Mouse (Mus musculus) monocyte, adult 2 months (primary cell): ENCODE data around the gene Dnajb7.
A peak's percentile ranks its signal among the peaks of the same experiment; 100 is the strongest.

Experiments
- DNase-seq, 2 experiments: peaks; one replicate each; pipeline ENCODE4 v3.0.0; 2022; ENCODE audit warnings: low spot score in 2 of 2, low read depth in 1 of 2

Dnajb7 gene

GRCm38 (mm10) chr15:81366241-81366640 lies 41.9 kb downstream of the Dnajb7 start:
- DNase-seq = no peak

GRCm38 (mm10) chr15:81365246-81365645 lies 42.9 kb downstream of the Dnajb7 start:
- no peak for DNase-seq

GRCm38 (mm10) chr15:81364271-81364670 lies 43.8 kb downstream of the Dnajb7 start:
- no peak for DNase-seq

- no peak for DNase-seq
Observed at GRCm38 (mm10) chr15:81362501-81362900, 45.6 kb downstream of the Dnajb7 start.

GRCm38 (mm10) chr15:81361417-81362015 lies 46.6 kb downstream of the Dnajb7 start:
- DNase-seq = no peak

DNA sequence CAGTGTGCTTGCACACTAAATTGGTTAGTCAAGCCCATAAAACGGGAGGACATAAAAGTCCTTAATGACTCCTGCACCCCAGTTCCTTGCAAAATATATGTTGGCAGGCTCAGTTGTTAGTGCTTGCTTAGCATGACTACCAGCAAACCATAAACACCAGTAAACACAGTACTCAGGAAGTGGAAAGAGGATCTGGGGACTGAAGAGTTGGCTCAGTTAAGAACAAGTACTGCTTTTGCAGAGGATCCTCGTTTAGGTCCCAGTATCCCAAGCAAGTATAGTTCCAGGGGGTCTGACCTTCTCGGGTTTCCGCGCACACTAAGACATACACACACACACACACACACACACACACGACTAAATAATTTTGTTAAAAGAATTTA lies 47.1 kb downstream of the Dnajb7 start:
- no peak for DNase-seq

GRCm38 (mm10) chr15:81360345-81361021 lies 47.6 kb downstream of the Dnajb7 start, which contains the start of gene Slc25a17:
Slc25a17 (minus strand) TSS chr15:81360812.
- DNase-seq = peak; percentile 88

- DNase-seq = no peak
Observed at GRCm38 (mm10) chr15:81359421-81359820, 48.7 kb downstream of the Dnajb7 start.

GRCm38 (mm10) chr15:81358943-81359342 lies 49.2 kb downstream of the Dnajb7 start:
- no peak for DNase-seq

GRCm38 (mm10) chr15:81356946-81357345 lies 51.2 kb downstream of the Dnajb7 start:
- no peak for DNase-seq
